20 mouse cellular contexts compared by ENCODE assay signal in the genomic region with DNA sequence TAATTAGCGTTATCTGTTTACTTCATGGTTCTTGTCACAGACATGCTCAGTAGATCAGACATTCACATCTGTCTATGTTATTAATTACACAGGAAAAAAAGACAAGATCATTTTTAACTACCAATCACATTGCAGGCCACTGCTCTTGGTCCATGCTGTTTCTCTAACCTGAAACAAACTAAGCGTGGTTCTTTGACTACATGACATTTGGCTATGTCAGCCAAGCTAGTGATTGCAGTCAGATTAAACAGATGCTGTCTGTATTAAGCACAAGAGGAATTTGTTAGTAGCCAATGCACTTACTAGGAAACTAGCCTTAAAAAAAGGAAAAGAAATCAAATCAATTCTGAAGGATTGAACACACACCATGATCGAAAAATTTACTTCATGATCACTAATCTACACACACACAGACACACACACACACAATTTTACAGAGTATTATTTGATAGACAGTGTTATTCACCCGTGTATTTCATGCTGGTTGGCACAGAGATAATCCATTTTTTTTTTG.
A peak's percentile ranks its signal among the peaks of the same experiment; 100 is the strongest.
DNase-seq lines count a peak whose midpoint lies in the region; ATAC-seq and TF ChIP-seq lines count a peak whose summit lies in the region.
"Had no signal": no experiment of that assay in that cellular context is flagged by ENCODE, and none has a peak within 500 bp of the region (broad histone marks: within the 10 kb centered on the region; RNA-seq: fewer than 3 reads in every experiment).

No protein-coding gene starts in this region.

- ATAC-seq in hindbrain, embryonic 14.5 days (ENCODE audit: low FRiP score) = peak; percentile 72
- no peak for ATAC-seq in hindbrain, embryonic 12.5 days (ENCODE audit: low FRiP score)
- ATAC-seq: CD4-positive, CD25-positive, alpha-beta regulatory T cell, adult 4 months; forebrain, embryonic 14.5 days; forebrain, postnatal 0 days; intestine, postnatal 0 days had no signal

- no peak overlapping the region for H3K27ac ChIP-seq in hindbrain, embryonic 14.5 days
- no peak overlapping the region for H3K27ac ChIP-seq in hindbrain, embryonic 12.5 days
- peak overlapping the region; percentile 12; the same call in 1 of the 2 replicates for H3K27ac ChIP-seq in layer of hippocampus, adult 2 months
- H3K27ac ChIP-seq: embryonic facial prominence, embryonic 12.5 days; embryonic facial prominence, embryonic 15.5 days; gastrocnemius, adult 2 months had no signal

- 64% methylated on average over 4 of the region's 4 CpGs for WGBS in hindbrain, embryonic 14.5 days
- WGBS in hindbrain, embryonic 12.5 days = 79% methylated on average over 4 of the region's 4 CpGs

- no peak for TF ChIP-seq POLR2A in brain, embryonic 14.5 days (IDR thresholded peaks at IDR 0.05; ENCODE audit: borderline replicate concordance, extremely low read depth, insufficient read depth, insufficient read length, poor library complexity, severe bottlenecking)

- no peak overlapping the region for H3K4me2 ChIP-seq in hindbrain, embryonic 14.5 days (replicated peaks)
- no peak overlapping the region for H3K4me2 ChIP-seq in hindbrain, embryonic 12.5 days (replicated peaks)
- H3K4me2 ChIP-seq: embryonic facial prominence, embryonic 12.5 days; embryonic facial prominence, embryonic 15.5 days; heart, embryonic 11.5 days had no signal

- TF ChIP-seq CTCF in layer of hippocampus, adult 2 months (conservative IDR thresholded peaks at IDR 0.05) = no peak
- TF ChIP-seq CTCF in brain, embryonic 14.5 days (IDR thresholded peaks at IDR 0.05; ENCODE audit: borderline replicate concordance, extremely low read depth, insufficient read depth, insufficient read length) = no peak

- H3K4me3 ChIP-seq in hindbrain, embryonic 14.5 days (replicated peaks; ENCODE audit: low read length) = no peak overlapping the region
- no peak overlapping the region for H3K4me3 ChIP-seq in hindbrain, embryonic 12.5 days
- H3K4me3 ChIP-seq in layer of hippocampus, adult 2 months = no peak overlapping the region
- H3K4me3 ChIP-seq: embryonic facial prominence, embryonic 12.5 days; embryonic facial prominence, embryonic 15.5 days; gastrocnemius, adult 2 months had no signal

- H3K9ac ChIP-seq in hindbrain, embryonic 14.5 days = no peak overlapping the region
- H3K9ac ChIP-seq in hindbrain, embryonic 12.5 days = no peak overlapping the region
- H3K9ac ChIP-seq: embryonic facial prominence, embryonic 12.5 days; embryonic facial prominence, embryonic 15.5 days; forebrain, postnatal 0 days had no signal

- H3K4me1 ChIP-seq in hindbrain, embryonic 14.5 days (replicated peaks; ENCODE audit: control insufficient read depth, insufficient read depth, low read length) = no peaks in the 10 kb centered on the region
- H3K4me1 ChIP-seq in hindbrain, embryonic 12.5 days = no peaks in the 10 kb centered on the region
- H3K4me1 ChIP-seq: embryonic facial prominence, embryonic 12.5 days; embryonic facial prominence, embryonic 15.5 days had no signal

- no peaks in the 10 kb centered on the region for H3K9me3 ChIP-seq in hindbrain, embryonic 14.5 days (ENCODE audit: control insufficient read depth, low read length)
- H3K9me3 ChIP-seq in hindbrain, embryonic 12.5 days (replicated peaks) = no peaks in the 10 kb centered on the region
- H3K9me3 ChIP-seq: embryonic facial prominence, embryonic 12.5 days; embryonic facial prominence, embryonic 15.5 days had no signal

- no peak for DNase-seq in hindbrain, embryonic 14.5 days (ENCODE audit: low spot score)
- no peak for DNase-seq in layer of hippocampus, adult 2 months (ENCODE audit: low spot score in 2 of 2)
- DNase-seq in layer of hippocampus, adult 8-10 months (ENCODE audit: low spot score in 2 of 2) = no peak
- peak; percentile 19 for DNase-seq in brain, embryonic 14.5 days (ENCODE audit: low read depth)
- DNase-seq in adrenal gland, postnatal 4 days (ENCODE audit: low spot score in 2 of 2) = no peak
- DNase-seq: adrenal gland, adult 2 months; adrenal gland, postnatal 14 days; cerebellum, adult 18-20 months; cerebellum, adult 9-11 months; forebrain, postnatal 0 days; gastrocnemius, adult 2 months; gastrocnemius, postnatal 14 days; heart, adult 11 months had no signal

- no peaks in the 10 kb centered on the region for H3K27me3 ChIP-seq in hindbrain, embryonic 14.5 days (ENCODE audit: control insufficient read depth, insufficient read depth, low read length)
- no peaks in the 10 kb centered on the region for H3K27me3 ChIP-seq in hindbrain, embryonic 12.5 days
- H3K27me3 ChIP-seq: embryonic facial prominence, embryonic 12.5 days; embryonic facial prominence, embryonic 15.5 days had no signal

- H3K36me3 ChIP-seq in hindbrain, embryonic 14.5 days (replicated peaks; ENCODE audit: control insufficient read depth, insufficient read depth) = no peaks in the 10 kb centered on the region
- H3K36me3 ChIP-seq in hindbrain, embryonic 12.5 days = no peaks in the 10 kb centered on the region
- H3K36me3 ChIP-seq: embryonic facial prominence, embryonic 12.5 days; embryonic facial prominence, embryonic 15.5 days had no signal
